Mouse (Mus musculus) spleen, adult 2 months (tissue): Measurements from ENCODE around the gene Pdia2.

Experiments
- CTCF ChIP-seq: fragments of 200-500 bp; IDR thresholded peaks from 2 replicates; pipeline ENCODE4 v1.5.1; 2011; ENCODE audit warnings: mild to moderate bottlenecking, inconsistent platforms; ENCODE audit not compliant: insufficient read depth, insufficient read length, insufficient replicate concordance; ENCODE audit errors: extremely low read depth
- POLR2A ChIP-seq: fragments of 200-500 bp; IDR thresholded peaks from 2 replicates; pipeline ENCODE4 v1.6.1; 2011; ENCODE audit warnings: low read depth, low read length, inconsistent platforms

DNA sequence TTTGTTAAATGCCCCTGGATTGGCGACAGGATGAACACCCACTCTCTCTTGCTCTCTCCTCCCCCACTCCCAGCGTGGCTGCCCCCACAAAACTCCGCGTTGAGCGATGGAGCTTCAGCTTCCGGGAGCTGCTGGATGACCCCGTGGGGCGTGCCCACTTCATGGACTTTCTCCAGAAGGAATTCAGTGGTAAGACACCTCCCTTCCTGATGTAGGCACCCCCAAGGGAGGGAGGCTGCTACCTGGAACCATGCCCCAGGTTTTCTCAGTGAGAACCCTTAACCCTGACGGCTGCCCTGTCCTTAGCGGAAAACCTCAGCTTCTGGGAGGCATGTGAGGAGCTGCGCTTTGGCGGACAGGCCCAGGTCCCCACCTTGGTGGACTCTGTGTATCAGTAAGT, 8.8 kb upstream of the Pdia2 start, which contains the start of gene Arhgdig:
- TF ChIP-seq CTCF (no peak), POLR2A (no peak)
